Mouse (Mus musculus) ES-E14 (cell line): ENCODE measurements around the gene Wdfy1.

Source experiments
- CHD2 ChIP-seq: IDR thresholded peaks from 2 replicates; pipeline ENCODE4 v1.6.1; 2014; ENCODE audit warnings: mild to moderate bottlenecking, low read depth, low read length, inconsistent platforms
- HCFC1 ChIP-seq: IDR thresholded peaks from 2 replicates; pipeline ENCODE4 v1.6.1; 2012; ENCODE audit warnings: low read length, inconsistent platforms, borderline replicate concordance; ENCODE audit not compliant: insufficient read depth
- ZC3H11A ChIP-seq: IDR thresholded peaks from 2 replicates; pipeline ENCODE4 v1.6.1; 2012; ENCODE audit warnings: low read depth, mild to moderate bottlenecking, inconsistent platforms, low read length, borderline replicate concordance
- ZNF384 ChIP-seq: IDR thresholded peaks from 2 replicates; pipeline ENCODE4 v1.6.1; 2012; ENCODE audit warnings: low read depth, low read length, inconsistent platforms

DNA sequence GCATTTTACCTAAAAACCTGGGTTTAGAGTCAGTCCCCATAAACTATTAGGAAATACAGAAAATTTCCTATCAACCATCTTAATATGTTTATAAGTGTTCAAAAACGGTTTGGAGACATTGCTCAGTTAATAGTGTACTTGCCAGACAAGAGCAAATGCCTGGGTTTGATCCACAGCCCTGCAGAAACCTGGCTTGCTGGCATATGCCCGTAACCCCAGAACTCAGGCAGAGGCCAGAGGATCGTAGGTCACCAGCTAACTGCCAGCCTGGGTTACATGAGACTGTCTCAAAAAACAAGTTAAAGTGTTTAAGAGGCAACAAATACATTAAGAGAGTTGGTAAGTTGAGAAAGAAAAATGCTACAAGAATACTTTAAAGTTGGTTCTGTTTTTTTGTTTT is 21.0 kb downstream of the Wdfy1 start:
- TF ChIP-seq ZNF384 (no peak), ZC3H11A (no peak), CHD2 (no peak), HCFC1 (no peak)
